Mouse (Mus musculus): ENCODE measurements around the gene Fras1. TPM values are rescaled to one million over a fixed set of nuclear protein-coding genes. Genes with fewer than 3 reads are reported as not detected.

The Fras1 gene
- total RNA-seq, 2 experiments from 2014 or later, result 20.2 to 20.8 TPM

DNA sequence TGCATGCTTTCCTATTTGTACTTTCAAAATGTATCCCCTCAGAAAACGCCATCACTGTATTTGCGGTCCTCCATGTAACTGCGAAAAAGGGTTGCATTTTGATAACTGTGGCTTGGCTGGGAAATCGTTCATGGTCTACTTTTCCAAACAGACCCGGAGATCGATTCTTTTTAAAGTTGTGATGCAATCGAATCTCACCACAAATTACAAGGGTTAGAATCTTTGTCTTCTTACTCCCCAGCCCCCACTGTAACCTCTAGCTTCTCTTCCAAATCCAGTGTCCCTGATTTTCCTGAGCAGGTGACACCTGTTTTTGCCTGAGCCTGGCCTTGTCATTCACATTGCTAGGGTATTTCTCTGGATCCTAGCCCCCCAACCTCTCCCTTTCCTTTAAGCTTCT, 163.2 kb downstream of the Fras1 start:
- intact Hi-C loops (cut with DNase I), result no loop called here
- DNase-seq (ENCODE audit: low spot score in 2 of 2), result no peak

DNA sequence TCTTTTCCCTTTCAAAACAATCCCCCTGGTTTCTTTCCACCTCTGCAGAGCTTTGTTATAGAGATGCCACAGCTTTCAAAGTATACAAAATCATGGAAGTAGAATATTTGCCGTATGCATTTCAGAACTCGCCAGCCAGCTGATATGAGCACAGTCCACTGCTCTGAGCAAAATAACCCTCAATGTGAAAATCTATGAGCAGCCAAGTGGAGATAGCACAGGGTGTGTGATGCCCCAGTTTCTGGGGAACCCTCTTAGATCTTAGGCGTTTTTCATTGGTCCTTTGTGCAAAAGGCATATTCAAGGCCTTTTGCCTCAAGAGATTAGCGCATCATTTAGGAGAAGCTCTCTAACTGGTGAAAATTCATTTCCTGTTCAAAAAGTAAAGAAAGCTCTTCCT, 170.4 kb downstream of the Fras1 start:
- intact Hi-C loops (cut with DNase I), result no loop called here
- DNase-seq (ENCODE audit: low spot score in 2 of 2), result no peak

DNA sequence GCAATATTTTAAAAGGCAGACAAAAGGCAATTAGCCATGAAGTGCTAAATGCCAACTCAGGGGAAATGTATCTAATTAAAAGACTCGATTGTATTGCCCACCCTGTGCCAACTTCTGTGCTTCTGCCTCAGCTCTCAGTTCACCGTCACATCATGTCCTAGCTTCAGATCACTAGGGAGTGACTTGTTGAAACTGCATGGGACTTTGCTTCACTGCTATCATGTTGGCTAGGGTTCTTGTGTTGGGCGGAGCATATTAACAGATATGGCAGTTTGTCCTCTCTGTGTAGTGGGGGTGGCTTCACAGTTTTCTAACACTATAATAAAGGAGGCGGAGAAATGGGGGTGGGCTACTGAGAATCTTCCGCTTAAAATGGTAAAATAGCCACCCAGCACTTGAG, 172.2 kb downstream of the Fras1 start:
- intact Hi-C loops (cut with DNase I), result no loop called here
- no peak for DNase-seq (ENCODE audit: low spot score in 2 of 2)

DNA sequence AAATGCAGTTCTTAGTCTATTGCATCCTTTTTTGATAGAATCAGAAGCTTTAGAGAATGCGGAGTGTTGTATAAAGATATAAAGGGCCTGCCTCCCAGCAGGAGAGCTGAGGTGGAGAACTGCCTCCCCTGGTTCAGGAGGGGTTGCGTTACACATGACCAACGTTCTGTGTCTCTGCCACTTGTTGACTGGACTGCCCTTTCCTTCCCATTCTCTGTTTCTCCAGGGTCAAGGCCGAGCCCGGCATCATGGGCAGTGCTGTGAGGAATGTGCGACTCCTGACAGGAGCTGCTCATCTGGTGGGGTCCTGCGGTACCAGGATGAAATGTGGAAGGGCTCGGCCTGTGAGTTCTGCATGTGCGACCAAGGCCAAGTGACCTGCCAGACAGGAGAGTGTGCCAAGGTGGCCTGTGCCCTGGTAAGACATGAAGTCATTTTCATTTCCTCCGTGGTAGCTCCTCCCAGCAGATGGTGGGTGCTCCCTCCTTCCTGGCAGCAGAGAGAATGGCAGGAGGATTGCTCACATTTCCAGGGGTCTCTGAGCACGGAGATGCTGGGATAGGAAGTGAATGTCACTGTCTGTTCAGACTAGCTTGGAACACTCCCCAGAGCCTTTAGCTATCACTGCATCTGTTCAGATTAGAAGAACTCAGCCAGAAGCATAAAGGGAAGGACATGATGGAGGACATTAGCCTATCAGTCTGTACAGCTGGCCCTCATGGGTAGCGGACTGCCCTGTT, 181.4 kb downstream of the Fras1 start:
- DNase-seq (ENCODE audit: low spot score in 2 of 2), result no peak
- intact Hi-C loops (cut with DNase I), result no loop called here

DNA sequence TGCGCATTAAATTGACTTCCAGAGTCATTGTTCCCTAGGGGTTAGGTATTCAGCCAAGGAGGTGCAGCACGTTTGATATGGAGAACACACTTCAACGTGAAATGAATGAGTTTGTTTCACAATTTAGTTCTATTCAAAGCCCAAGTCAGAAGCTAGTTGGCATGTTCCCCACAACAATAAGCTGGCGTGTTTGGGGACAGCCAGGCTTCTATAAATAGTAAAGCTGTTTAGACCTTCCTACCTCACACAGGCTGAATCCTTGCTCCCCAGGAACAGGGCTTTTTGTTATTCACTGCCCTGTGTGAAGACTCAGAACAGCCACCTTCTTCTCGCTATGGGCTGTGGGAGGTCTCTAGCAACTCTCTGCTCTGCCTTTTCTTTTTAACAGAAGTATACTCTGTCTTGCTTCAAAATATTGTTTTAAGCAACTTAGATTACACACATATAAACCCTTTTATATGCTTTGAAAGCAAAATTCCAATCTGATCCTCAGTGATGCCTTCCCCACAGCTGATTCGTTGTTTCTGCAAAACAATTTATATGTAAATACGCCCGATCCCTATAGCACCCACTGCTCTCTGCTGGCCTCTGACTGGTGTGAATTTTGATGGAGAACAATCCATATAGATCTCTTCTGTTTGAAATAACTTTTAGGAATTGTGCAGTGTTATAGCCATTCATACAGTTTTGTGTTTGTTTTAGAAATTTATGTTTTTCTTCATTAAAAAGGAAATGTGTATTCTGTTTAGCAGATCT, 184.5 kb downstream of the Fras1 start:
- intact Hi-C loops (cut with DNase I), result no loop called here
- DNase-seq (ENCODE audit: low spot score in 2 of 2), result no peak

DNA sequence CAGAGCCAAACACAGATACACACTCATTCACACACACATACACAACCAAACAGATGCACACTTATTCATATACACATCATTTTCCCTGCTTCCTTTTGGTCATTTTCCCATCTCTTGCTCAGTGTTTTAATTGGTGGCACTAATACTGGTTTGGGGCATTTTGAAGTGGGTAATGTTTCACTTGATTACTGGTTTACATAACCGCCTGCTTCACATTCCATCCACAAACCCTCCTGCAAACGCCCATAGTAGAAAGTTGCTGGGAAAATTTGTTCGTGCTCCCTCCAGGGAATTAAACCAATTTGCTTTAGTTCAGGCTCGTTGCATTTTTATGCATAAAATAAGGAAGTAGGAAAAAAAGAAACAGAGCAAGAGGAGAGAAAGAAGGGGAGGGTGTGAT, 200.8 kb downstream of the Fras1 start:
- DNase-seq (ENCODE audit: low spot score in 2 of 2), result no peak
- intact Hi-C loops (cut with DNase I), result no loop called here

DNA sequence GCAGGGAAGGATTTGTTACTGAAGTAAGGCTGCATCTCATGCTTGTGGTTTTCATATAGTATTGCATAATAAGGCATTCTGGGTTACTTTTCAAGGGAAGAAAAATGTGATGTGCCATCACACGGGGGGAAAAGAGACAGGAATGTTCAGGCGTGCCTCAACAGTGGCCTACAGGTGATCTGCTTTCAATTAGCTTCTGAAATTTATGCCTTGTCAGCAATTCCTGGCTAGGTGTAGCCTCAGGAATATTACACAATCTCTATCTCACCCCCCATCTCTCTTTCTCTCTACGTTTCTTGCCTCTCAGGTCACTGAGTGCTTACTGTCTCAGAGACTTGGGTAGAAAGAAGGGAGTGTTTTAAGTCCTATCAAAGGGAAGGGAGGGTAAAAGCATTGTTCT, 204.9 kb downstream of the Fras1 start:
- intact Hi-C loops (cut with DNase I), result no loop called here
- no peak for DNase-seq (ENCODE audit: low spot score in 2 of 2)

DNA sequence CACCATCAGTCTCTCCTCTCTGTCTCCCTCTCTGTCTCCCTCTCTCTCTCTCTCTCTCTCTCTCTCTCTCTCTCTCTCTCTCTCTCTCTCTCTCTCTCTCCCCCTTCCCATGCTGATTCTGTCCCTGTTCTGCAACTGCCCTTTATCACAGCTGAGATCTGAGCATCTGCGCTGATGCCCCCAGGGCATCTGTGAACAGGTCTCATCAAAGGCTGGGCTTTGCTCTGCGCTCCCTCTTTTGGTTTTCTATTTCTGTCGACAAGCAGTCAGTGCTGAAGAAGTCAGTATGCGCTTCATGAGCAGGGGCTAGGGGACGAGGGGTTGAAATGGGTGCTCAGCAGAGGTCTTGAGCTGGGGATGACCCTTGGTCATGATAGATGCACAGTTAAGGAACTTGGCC, 206.2 kb downstream of the Fras1 start:
- intact Hi-C loops (cut with DNase I), result no loop called here
- DNase-seq (ENCODE audit: low spot score in 2 of 2), result no peak

DNA sequence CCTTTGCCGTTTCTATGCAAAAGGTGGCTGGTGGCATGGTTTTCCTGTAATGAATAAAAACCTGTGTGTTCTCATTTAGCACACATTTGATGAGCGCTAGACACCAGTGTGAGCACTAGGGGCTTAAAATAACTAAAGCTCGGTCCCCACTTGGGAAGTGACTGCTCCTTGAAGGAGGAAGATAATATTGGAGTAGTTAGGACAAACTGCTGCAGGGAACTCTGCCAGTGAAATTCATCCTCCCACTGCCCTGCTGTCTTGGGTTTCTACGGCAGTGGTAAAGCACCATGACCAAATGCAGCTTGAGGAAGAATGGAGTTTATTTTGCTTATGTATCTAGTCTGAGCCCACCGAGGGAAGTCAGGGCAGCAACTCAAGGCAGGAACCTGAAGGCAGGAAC, 211.0 kb downstream of the Fras1 start:
- intact Hi-C loops (cut with DNase I), result no loop called here
- peak; percentile 58 to 64 for DNase-seq (ENCODE audit: low spot score in 2 of 2)

DNA sequence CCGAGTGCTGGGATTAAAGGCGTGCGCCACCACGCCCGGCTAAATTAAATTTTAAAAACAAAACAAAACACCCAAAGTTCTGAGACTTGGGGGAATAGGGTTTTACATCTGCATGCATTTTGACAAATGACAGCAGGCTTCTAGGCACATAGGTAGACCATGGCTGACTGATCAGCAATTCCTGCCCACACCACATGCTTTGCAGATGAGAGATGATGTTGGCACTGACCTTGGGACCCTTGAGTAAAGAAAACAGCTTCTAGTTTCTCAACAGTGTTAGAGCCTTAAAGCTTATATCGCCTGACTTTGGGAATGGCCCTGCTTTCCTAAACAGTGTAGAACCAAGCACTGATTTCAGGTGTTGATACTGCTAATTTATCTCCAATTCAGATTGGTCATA, 216.9 kb downstream of the Fras1 start:
- intact Hi-C loops (cut with DNase I), result no loop called here

DNA sequence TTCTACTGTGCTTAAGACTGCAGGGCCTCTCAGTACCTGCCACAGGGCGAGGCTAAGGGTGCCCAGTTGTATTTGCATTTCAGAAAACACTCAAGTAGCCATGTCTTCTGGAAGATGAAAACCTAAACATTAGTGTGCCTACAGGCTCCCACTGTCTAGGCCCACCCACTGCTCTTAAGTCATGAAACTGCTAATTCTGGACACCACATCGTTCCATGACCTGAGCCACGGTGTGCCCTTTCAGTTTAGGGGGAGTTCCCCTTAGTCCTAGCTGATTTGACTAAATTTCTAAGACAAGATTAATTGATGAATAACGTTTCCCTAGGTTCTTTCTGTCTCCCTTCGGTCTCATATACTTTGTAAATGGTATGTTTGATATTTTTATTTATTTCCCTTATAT, 222.0 kb downstream of the Fras1 start:
- DNase-seq (ENCODE audit: low spot score in 2 of 2), result no peak
- intact Hi-C loops (cut with DNase I), result no loop called here

More for the DNA sequence above, 216.9 kb downstream of the Fras1 start:
- DNase-seq (ENCODE audit: low spot score in 2 of 2), result no peak

DNA sequence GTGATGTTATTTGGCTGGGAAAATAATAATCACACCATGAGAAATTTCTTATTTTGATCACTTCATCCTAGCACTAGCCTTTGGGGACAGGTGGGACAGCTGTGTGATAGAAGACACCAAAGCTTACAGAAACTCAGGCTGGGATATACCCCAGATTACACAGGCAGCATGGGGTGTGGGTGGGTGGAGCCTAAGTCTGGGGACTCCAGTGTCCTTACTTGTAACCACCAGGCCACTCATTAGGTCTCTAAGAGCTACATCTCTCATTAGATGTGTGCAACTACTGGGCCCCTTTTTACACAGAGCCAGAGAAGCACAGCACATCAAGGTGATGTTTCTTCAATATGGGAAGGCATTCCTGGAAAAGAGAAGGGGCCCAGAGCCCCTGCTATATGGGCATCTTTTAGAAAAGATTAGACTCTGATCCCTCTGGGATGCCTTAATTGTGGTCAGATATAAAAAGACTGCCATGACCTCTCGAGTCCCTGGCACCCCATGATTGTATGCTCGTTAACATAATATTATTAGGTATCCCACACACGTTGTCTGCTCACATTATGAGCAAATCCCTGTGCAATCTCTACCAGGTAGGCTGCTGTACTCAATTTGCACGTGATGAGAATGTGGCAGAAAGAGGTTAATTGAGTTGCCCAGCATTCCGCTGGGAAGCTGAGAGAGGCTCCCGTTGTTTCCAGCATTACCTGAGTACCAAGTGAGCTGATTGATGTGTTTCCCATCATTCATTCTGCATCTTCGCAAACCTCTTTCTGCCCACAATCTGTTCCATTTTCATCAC, 230.4 kb downstream of the Fras1 start:
- peak in 1 of 2 experiments; percentile 22 for DNase-seq (ENCODE audit: low spot score in 2 of 2)

DNA sequence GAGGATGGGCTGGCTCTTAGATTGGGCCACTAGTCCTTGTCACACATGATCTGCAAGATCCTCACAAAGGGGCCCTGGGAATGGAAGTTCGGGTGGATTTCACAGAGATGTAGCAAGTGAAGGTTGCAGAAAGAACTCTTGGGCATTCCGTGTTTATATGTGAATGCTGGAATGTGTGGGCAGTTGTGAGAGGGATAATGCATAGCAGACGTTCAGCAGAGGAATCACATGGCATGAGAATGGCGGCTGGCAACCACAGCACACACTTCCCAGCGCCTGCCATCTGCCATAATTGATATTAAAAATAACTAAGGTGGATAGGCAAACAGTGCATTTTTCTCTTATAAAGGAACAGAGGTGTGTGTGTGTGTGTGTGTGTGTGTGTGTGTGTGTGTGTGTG, 234.3 kb downstream of the Fras1 start:
- intact Hi-C loops (cut with DNase I), result no loop called here
- DNase-seq (ENCODE audit: low spot score in 2 of 2), result peak; percentile 38 to 60

More for the DNA sequence above, 230.4 kb downstream of the Fras1 start:
- intact Hi-C loops (cut with DNase I), result no loop called here

DNA sequence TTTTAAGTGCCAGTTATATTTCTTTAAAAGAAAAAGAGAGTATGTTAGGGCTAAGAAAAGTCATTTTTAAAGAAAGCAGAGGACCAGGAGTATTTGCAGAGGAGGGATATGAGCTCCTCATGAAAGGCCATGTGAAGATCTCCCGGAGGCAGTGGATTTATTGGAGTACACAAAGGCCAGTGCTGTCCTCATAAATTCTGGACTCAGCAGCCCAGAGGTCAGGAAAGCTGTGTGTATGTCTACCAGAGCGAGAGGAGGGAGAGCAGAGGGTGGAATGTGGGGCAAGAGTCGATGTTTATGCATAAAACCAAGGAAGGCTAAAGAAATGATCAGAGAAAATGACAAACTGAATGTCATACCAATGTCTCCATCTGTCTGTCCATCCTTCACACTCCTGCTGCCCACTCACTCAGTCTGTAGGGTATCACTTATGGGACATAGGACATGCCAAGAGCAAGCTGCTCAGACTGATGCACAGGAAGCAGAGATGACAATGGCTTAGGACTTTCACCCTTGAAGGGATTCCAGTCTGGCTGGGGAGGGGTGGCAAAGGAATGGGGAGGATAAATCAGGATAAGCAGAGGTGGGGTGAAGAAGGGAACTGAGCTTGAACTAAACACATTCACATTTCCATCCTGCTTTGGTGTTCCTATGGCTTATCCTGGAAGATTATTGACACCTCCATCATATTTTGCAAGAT, 235.0 kb downstream of the Fras1 start:
- intact Hi-C loops (cut with DNase I), result no loop called here
- no peak for DNase-seq (ENCODE audit: low spot score in 2 of 2)

DNA sequence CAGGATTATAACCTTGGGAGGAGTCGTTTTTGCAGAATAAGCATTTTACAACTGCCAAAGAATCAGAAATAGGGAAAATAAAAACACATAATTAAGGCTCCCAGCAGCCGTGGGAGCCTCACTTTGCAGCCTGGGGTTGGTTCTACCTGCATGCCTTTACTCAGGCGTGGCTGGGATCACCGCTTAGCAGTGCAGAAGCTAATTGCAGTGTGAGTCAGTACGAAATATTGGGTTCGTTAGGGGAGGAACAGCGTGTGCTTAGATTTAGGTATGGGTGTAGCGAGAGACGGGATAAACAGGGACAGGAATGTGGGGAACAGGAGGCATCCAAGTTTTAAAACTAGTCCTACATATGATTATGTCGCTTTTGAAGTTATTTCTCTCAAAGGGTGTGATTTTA, 238.3 kb downstream of the Fras1 start:
- intact Hi-C loops (cut with DNase I), result no loop called here

DNA sequence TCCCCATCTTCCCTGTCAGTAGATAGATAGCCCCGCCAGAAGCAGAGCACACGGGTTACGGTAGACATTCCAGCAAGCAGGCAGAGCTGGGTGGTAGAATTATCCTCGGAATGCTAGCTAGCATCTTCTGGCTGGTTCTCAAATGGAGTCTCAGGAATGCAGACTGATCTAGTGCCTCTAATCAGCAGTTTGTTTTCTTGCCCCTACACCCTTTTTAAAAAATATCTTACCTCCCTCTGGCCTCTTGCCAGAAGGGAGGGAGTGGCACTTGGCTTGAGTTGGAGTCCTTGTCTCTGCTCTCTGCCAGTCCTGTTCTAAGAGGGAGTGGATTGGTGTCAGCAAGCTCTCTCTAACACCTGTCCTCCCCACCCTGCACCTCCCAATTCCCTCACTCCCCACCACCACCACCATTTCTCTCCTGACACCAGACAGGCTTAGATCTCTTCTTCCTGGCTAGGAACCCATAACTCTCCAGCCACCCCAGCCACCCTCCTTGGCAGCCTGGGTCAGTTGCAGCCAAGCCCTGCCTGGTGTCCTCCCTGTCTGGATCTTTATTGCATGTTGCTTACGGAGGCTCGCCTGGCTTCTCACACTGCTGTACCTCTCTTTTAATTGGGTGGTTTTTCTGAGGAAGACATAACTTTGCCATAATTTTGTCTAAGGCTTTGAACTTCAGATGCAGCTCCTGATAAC, 243.3 kb downstream of the Fras1 start:
- intact Hi-C loops (cut with DNase I), result no loop called here
- DNase-seq (ENCODE audit: low spot score in 2 of 2), result no peak

More for the DNA sequence above, 238.3 kb downstream of the Fras1 start:
- DNase-seq (ENCODE audit: low spot score in 2 of 2), result no peak

DNA sequence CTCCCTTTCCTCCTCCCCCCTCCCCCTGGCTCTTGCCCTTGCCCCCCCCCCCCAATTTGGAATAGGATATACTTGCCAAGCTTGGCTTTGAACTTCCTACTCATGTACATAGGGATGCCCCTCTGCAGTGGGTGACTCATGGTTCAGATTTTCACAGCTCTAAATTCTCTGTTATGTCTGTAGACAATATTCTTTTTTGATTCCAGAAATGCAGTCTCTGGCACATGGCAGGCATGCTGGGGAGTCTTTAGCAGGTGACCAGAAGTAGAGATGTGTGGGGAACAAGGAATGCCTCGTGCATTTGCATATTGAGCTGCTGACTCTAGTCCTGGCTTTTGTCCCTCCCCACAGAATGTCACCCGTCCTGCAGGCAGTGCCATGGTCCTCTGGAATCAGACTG, 244.3 kb downstream of the Fras1 start:
- intact Hi-C loops (cut with DNase I), result no loop called here
- peak in 1 of 2 experiments; percentile 16 for DNase-seq (ENCODE audit: low spot score in 2 of 2)

DNA sequence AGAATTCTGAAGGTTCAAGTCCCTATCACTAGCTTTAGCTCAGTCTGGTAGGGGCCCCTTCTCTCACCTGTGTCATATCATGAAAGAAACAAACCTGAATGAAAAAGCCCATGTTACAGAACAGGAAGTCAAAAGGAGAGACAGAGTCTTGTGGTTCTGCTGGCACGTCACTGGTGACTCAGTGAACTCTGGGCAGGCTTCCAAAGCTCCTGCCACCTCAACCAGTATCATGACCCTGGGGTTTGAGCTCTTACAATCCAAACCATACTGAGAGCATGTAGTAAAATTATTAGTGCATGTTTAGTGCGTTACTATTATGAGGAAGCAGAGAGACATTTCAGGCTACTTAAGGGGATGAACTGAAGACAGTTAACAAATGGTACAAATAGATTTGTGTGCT, 246.5 kb downstream of the Fras1 start:
- intact Hi-C loops (cut with DNase I), result no loop called here
- no peak for DNase-seq (ENCODE audit: low spot score in 2 of 2)

DNA sequence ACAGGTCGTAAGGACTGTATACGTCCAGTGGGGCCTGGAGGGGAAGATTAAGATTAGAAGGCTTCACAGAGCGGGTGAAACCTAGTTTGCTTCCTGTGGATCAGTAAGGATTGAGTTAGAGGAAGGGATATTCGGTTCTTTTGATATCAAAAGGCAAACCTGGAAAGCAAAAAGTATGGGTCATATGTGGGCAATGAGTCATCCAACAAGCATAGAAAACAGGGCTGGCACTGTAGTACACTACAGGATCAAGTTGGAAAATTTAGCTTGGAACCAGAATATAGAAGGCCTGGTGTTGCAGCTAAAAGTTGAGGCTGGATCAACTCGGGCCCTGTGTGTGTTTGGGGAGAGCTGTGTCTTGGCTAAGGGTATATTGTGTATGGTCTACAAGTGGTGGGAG, 246.9 kb downstream of the Fras1 start:
- intact Hi-C loops (cut with DNase I), result no loop called here
- DNase-seq (ENCODE audit: low spot score in 2 of 2), result no peak
